Mouse (Mus musculus): Measurements from ENCODE around the gene Zc2hc1b.

- no peak for TF ChIP-seq EP300 (IDR thresholded peaks at IDR 0.05; ENCODE audit: low read depth)
- no peak for TF ChIP-seq CTCF (IDR thresholded peaks at IDR 0.05; ENCODE audit: low read depth)
Observed at GRCm38 (mm10) chr10:13212326-13212725, 34.5 kb upstream of the Zc2hc1b start.

Measured in liver, postnatal 0 days (tissue).